Mouse (Mus musculus) erythroblast, adult 5-6 weeks (primary cell): ENCODE data around the gene Xrcc4. TPM values are rescaled to one million over a fixed set of nuclear protein-coding genes. Genes with fewer than 3 reads are reported as not detected.

Experiments used
- ATAC-seq: replicated peaks from 2 replicates; pipeline ENCODE4 v1.8.0; 2016; ENCODE audit warnings: moderate number of reproducible peaks, mild to moderate bottlenecking, moderate TSS enrichment, inconsistent platforms; ENCODE audit not compliant: poor library complexity, low FRiP score, severe bottlenecking
- total RNA-seq, 2 experiments: library from RNA; stranded (forward) in 1 of 2; stranded (reverse) in 1 of 2; fragments of 150-400 nt in 1 of 2; fragments of 200-764, 138-1000 nt in 1 of 2; gene quantifications; 2 replicates each; pipeline versions ENCODE4 v1.2.3 to v1.2.4; 2015 to 2017; ENCODE audit warnings: low replicate concordance in 2 of 2

Xrcc4 gene
- total RNA-seq, 2 experiments from 2014 or later, result 7.6 to 11.7 TPM

DNA sequence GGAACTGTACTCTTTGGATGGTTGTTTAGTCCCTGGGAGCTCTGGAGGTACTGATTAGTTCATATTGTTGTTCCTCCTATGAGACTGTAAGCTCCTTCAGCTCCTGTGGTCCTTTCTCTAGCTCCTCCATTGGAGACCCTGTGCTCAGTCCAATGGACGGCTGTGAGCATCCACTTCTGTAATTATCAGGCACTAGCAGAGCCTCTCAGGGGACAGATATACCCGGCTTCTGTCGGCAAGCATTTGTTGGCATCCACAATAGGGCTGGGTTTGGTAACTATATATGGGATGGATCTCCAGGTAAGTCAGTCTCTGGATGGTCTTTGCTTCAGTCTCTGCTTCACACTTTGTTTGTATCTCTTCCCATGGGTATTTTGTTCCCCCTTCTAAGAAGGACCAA, 118.5 kb downstream of the Xrcc4 start:
- no peak for ATAC-seq

DNA sequence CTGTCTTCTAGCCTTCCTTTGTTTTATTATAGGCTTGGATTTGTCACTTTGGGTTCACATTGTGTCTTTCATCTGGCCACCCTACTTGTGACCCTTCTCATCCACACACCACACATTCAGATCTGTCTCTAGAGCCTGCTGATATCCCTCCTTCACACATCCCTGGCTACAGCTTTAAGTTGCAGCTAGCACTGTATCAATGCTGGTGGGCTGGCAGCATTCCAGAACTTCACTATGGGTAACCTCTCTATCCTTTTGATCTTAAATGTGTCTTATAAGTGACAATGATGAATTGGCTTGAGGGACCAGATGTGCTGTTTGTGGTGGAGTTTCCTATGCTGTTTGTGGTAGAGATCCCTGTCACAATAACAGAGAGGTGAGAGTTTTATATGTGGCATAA, 120.7 kb downstream of the Xrcc4 start:
- ATAC-seq, result no peak

DNA sequence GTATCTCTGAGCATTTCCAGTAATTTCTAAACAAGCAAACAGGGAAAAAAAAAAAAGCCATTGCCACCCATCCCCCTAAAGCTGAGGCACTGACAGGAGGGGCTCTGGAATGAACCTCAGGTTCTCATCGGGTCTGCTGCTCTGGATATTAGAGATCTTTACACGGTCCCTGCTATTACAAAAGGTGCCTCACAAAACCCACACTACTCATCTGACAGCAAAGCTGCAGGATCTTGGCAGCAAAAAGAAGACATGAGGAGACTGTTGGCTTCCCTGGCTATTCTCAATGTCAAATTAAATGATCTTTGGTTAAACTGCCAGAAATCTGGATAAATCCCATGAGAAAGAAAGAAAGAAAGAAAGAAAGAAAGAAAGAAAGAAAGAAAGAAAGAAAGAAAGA, 145.1 kb downstream of the Xrcc4 start:
- no peak for ATAC-seq

- no peak for ATAC-seq
Observed at GRCm38 (mm10) chr13:89929477-89929876, 159.9 kb downstream of the Xrcc4 start.

DNA sequence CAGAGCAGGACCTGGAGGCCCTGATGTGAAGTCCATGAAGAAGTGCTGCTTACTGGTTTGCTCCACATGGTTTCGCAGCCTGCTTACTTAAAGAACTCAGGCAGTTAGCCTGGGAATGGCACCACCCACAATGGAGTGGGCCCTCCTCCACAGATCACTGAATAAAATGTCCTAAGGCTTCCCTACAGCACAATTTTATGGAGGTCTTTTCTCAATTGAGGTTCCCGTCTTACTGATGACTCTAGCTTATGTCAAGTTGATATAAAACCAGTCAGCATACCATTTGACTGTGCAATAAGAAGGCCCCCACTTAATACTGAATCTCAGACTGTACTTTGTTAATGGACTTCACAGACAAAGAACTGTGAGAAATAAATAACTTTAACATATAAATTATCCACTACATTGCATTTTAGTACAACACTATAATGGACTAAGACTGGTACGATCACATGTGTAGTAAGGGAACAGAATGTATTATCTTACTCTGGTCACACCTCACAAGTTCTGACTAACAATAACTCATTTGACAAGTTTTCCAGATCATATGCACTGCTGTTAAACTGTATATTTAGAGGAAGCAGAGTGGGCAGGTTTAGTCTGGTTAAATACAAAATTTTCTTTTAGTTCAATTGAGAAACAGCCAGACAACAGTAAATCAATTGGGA, 170.5 kb downstream of the Xrcc4 start:
- ATAC-seq, result no peak

GRCm38 (mm10) chr13:89914332-89914731, 175.1 kb downstream of the Xrcc4 start:
- no peak for ATAC-seq

DNA sequence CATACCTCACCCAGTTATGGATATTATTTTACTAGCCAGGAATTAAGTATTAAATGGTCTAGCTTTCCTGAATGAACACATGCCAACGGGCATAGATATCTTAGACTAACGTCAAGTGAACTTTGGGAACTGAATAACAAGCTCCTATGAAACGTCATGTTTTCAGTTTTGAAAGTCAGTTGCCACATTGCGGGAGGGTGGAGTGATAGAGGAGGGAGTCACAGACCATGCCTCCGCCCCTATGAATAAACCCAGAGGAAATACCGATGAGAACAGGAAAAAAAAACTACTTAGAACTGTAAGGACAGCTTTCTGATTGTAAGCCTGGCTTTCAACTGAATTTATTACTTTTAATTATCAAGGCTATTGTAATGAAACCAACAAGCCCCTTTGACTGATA, 175.5 kb downstream of the Xrcc4 start:
- no peak for ATAC-seq

DNA sequence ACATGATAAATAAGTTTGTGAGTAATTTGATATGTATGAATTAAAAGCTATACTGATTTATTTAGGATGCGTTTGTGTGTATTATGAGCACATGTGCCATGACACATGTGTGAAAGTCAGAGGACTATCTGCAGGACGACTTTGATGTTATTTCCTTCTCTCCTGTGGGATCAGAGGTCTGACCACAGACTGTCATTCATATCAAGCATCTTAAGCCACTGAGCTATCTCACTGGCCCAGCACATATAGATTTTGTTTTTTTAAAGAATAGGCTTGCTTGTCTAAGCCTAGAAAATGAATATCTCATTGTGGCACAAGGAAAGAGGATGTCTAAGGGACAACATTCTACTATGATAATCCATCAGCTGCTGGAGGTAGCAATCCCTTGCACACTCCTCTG, 183.3 kb downstream of the Xrcc4 start:
- no peak for ATAC-seq

DNA sequence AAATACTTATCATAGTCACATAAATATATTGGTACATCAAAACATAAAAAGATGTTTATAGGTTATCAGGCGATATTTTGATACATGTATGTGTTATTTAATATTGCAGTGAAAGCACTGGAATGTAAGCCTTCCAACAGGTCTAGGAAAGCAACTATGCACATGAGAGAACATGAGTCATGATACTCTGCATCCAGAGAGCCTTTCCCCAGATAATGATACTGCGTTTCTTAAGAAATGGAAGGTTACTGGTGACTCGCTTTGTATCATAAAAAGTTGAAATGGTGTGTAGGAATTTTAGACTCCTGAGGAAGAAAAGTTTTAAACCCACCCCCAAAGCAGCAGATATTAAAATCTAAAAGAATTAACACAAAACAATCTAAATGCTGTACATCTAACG, 190.3 kb downstream of the Xrcc4 start:
- no peak for ATAC-seq

GRCm38 (mm10) chr13:89892140-89892539, 197.3 kb downstream of the Xrcc4 start:
- ATAC-seq, result no peak

GRCm38 (mm10) chr13:89890159-89890558, 199.2 kb downstream of the Xrcc4 start:
- ATAC-seq, result no peak

GRCm38 (mm10) chr13:89889074-89889473, 200.3 kb downstream of the Xrcc4 start:
- no peak for ATAC-seq

GRCm38 (mm10) chr13:89883523-89883922, 205.9 kb downstream of the Xrcc4 start:
- no peak for ATAC-seq

DNA sequence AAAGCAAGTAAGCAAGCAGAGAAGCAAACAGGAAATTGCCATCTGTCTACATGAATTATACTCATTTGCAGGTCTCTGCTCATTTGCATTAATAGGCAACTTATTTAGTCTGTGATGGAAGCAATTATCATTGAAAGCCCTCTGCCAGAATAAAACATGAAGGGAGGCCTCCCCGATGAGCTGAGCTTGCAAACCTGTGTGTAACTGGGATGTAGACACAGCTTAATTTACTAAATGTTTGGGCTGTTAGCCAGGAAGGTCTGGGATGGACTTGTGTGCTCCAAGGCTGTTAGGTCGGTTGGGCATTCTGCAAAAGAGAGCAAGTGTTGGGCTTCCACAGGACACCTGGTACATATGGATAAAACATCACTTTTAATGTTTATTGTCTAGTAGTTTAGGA, 208.1 kb downstream of the Xrcc4 start:
- no peak for ATAC-seq

GRCm38 (mm10) chr13:89878832-89879468, 210.5 kb downstream of the Xrcc4 start:
- ATAC-seq, result no peak

DNA sequence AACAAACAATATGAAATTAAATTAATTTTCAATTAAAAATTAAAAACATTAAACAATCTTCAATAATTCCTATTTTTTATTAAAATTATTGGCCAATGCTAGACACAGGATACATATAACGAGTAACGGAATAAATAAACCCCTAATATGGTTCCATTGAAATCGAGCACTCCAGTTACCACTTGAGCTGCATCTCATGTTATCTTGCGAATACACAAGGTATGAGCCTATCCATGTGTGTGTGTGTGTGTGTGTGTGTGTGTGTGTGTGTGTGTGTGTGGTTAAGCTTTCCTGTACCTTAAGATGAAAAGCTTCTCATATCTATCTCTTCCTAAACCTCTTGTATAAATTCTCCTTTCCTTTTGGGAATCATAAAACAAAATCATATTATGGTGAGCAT, 213.9 kb downstream of the Xrcc4 start:
- ATAC-seq, result no peak

DNA sequence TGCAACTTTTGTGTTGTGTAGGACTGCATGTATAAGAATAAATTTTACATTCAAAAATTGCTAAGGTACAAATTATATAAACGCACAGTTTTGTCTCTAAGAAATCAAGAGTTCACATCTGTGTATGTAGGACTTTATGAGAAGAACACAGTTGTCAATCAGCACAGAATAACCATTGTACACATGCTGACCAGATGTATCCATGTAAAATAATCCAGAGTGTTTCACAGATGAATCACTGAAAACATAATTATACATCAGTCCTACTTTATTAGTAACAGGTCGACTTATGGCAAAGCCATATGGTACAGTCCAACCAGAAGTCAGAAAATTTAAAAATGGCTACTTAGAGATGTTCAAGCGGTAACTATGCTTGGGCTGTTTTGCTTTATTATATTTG, 216.7 kb downstream of the Xrcc4 start:
- ATAC-seq, result no peak

- ATAC-seq, result no peak
Observed at GRCm38 (mm10) chr13:89854139-89854538, 235.3 kb downstream of the Xrcc4 start.

DNA sequence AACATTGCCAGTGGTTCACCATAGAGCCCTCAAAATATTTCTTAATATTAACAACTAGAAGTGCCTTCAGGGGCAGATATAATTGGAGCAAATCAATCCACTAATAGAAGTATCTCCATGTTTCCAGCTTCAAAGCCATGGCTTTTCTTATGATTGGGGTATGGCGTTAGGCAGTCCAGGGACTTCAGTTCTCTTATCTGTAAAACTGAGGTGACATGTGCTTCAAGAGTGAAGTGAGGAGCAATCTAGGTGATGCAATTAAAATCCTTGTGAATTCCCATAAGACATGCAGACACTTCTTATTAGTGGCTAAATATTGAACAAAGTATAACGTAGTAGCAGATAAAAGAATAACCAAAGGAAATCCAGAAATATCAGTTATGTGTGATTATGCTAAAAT, 238.7 kb downstream of the Xrcc4 start:
- ATAC-seq, result no peak

GRCm38 (mm10) chr13:89849955-89850354, 239.5 kb downstream of the Xrcc4 start:
- no peak for ATAC-seq

GRCm38 (mm10) chr13:89838635-89839034, 250.8 kb downstream of the Xrcc4 start:
- no peak for ATAC-seq

DNA sequence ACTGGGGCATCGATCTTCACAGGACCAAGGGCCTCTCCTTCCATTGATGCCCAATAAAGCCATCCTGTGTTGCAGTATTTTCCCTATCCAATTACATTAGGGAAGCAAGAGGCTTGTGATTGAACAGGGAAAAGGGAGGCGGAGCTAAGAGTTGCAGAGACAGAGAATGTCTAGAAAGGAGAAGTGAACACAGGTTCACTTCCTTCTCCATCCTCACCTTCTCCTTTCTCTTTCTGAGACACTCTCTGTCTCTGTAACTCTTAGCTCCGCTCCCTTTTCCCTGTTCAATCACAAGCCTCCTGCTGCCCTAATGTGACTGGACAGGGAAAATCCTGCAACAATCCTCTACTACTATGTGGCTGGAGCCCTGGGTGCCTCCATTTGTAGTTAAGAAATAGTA, 254.9 kb downstream of the Xrcc4 start:
- no peak for ATAC-seq
